Mouse (Mus musculus): ENCODE measurements around the gene Slc24a2.

Gene Slc24a2

DNA sequence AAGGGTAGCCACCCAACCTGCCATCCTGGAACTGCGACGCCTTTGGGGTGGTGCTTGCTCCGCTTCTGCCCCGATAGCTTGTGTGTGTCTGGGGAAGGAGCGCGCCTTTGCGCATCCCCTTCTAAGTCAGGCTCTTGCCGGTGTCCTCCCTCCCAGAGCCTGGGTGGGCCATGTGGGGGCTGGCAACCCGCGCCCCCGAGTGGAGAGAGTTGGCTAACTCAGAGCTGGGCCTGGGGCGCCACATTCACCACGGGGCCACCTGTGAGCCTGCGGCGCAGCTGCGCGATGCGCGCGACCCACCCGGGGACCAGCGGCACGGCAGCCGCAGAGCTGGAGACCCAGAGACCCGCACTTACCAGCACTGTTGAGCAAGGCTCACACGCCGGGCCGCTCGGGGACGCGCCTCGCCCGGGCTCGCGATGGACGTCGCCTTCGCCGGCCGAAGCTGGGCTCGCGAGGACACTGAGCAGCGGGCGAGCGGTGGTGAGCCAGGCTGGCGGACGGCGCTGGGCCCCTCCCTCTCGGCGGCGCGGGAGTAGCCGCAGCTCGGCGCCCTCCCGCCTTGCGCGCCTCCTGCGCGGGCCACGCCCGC is at the start of gene Slc24a2:
Slc24a2 (minus strand) TSS at position 518 of the 592 bp plus-strand sequence.
- no peak for DNase-seq (ENCODE audit: low spot score in 2 of 2)

DNA sequence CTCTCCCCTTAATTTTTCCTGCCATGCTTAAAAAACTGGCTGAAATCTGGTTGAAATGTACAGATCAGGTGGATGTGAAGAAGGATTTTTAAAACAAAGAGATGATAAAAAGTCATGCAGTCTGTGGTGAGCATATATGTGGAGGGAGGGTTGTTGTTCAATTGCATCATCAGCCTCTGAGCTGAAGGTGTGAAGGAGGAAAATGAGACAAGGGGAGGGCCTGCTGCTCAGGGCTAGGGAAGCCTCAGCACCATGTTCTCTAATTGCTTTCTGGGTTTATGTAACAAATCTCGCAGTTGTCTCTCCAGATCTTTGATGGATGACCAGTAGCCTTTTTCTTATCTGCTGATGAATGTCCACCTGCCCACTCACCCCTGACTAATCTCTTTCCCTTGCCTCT is 44.5 kb upstream of the Slc24a2 start:
- no peak for DNase-seq (ENCODE audit: low spot score in 2 of 2)

DNA sequence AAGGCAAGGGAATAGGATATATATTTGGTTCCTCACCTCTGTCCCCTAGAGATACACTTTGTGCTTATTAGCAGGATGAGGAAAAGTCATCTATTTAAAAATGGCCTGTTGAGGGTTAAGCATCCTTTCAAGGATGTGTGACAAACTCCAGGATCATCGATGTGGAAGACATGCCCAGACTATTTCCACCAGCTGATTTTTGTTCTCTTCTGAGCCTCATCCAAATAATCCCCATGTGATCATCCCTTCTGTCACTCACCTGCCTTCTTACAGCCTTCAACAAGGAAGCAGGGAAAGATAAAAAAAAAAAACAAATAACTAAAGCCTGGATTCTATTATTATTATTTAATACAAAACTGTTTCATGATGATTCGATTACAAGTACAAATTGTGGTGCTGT is 44.0 kb upstream of the Slc24a2 start:
- DNase-seq (ENCODE audit: low spot score in 2 of 2): no peak

DNA sequence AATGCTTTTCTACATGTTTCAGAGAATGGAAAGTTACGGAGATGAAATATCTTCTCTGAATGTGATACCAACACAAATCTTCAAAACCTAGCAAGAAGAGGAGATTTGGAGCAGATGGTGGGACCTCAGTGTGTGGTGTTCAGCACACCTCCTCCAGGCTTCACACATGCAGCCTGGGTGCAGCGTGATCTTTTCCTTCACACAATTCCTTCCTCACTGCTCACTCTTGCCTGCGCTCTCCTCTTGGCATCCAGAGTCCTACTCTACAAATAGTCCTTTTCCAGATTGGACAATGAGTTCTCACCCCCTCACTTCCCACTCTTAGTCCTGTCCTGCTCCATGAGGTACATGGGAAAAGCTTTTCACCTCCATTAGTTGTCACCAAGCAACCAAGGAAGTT is 43.2 kb upstream of the Slc24a2 start:
- DNase-seq (ENCODE audit: low spot score in 2 of 2): no peak

DNA sequence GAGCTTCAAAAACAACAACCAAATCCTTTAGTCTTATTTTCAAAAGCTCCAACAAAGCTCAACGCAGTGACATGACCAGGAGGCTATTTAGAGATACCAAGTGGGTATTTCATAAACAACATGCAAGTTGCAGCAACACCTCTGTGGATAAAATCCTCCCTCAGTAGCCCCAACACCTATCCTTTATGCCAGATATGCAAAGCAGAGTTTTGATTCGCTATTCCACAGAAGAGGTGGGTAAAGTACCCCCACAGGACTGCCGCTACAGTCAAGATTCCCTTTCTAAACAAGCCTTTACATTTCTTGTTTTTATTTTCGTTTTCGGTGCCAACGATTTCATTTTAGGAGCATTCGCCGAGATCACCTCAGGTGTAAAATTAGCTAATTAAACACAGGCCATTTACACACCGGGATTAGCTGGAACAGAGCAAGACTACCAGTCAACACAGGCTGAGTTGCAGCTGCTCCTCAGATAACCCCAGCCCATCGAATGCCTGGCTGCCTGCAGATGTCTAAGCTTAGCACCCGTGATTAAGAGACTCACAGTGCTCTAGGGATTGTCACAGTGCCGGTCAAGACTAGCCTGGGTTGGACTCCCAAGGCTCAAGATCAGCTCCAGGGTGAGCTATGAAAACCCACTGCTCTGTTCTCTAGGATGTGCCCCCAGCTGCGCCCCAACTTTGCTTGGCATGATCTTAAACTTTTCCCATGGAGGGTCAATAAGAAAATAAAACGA is 885 bp downstream of the Slc24a2 start:
- no peak for DNase-seq (ENCODE audit: low spot score in 2 of 2)

DNA sequence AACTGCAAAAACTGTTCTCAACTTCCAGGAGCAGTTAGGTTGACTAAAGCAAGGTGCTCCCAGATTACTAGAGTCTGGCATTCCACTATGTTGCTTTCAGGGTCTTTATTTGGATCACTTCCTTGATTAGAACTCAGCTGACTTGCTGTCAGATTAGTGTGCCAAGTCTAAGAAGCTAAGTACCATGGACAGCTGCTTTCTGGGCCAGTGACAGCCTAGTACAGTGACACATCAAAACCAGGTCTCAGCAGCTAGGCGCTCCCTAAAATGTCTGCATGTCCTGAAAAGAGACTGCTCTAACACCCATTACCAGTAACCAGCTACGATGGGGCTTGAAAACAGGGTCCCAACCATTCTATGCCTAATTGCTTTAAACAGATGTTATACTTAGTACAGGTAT is 8.7 kb downstream of the Slc24a2 start:
- no peak for DNase-seq (ENCODE audit: low spot score in 2 of 2)

DNA sequence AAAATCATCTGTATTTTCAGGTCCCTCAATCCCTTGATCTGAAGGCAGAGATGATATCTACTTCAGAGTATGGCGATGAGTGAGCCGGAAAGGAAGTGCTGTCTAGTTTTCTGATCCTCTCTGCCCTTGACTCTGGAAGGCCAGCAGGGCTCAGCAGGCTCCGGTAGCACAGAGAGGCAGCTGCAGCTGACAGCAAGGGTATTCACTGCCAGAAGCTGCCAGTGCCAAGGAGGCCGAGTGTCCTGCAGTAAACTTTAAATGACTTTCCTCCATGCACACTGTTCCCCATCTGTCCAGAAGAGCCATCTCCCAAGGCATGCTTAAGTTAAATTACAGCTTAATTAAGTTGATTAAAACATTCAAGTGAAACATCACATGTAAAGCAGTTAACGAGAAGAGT is 12.1 kb downstream of the Slc24a2 start:
- DNase-seq (ENCODE audit: low spot score in 2 of 2): no peak

DNA sequence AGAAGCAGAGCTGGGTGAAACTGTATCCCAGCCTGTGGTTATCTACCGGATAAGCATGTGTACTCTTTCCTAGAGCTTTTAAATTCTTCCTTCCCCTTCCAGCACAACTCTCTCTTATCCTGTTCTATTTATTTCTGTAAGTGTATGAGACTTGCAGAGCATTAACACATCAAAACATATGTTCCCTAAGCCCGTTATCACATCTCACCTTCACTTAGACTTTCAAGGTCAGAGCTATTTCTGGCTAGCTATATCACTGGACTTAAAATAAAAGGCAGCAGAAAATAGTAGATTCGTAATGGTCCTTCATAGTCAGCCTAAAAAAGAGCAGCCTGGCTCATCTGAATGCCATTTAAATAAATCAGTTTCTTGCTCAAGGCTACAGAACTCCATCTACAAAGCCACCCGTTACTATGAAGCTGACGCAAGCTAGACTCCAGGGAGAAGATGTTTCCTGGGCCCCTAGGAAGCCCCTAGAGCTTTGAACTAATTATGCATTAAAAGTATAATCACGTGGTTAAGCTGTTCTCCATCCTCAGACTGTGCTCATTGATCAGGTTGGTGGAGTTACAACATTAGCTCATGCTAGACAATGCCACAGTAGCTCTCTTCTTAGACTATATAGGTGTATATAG is 18.8 kb downstream of the Slc24a2 start:
- DNase-seq (ENCODE audit: low spot score in 2 of 2): no peak

DNA sequence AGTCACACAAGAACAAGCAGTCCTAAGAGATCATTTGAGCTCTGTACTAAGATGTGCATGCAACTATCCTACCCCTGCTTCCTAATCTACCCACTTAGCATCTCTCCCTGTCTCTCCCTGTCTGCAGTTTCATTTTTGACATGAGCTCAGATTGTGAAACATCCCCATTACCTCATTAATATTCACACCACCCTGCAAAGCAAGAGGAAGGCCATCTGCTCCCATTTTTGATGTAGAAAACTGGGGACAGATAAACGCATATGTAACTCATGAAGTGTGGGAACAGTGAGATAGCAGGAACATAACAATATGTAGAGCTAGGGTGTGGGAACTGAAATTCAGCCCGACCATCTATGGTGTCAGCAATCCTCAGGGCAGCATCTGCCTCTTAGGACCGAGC is 19.7 kb downstream of the Slc24a2 start:
- no peak for DNase-seq (ENCODE audit: low spot score in 2 of 2)

DNA sequence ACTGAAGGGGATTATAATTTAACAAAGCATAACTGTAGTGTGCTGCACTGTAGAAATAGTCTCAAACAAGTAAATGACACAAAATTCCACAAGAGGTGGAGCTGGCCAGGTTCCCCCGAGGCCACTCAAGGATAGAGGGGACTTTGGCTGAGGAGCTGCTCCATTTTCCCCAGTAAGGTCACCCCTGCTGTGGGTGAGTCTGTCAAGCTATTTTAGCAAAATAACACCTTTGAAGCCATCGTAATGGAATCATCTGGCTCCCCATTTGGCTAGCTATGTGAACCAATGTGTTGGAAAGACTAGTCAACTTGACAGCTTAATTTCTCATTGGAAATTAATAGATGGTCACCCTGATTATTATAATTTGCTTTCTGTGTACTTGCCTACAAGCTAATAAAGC is 28.2 kb downstream of the Slc24a2 start:
- DNase-seq (ENCODE audit: low spot score in 2 of 2): no peak

DNA sequence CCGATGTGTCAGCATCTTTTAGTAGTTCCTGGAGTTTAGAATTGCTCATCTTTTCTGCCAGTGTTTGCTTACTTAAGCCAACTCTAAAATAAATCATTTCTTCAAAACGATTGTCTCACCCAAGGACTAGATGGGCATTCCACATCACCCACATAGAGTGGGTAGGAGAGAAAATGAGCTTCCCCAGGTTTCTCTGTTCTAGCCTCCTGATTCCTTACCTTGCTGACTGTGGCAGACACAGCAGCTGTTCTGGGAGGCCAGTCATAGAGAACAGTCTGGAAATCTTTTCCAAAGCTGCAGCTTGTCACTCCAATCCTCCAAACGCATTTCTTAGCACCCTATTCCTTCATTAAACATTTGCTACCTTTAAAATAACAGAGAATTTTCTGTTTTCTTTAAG is 29.0 kb downstream of the Slc24a2 start:
- no peak for DNase-seq (ENCODE audit: low spot score in 2 of 2)

DNA sequence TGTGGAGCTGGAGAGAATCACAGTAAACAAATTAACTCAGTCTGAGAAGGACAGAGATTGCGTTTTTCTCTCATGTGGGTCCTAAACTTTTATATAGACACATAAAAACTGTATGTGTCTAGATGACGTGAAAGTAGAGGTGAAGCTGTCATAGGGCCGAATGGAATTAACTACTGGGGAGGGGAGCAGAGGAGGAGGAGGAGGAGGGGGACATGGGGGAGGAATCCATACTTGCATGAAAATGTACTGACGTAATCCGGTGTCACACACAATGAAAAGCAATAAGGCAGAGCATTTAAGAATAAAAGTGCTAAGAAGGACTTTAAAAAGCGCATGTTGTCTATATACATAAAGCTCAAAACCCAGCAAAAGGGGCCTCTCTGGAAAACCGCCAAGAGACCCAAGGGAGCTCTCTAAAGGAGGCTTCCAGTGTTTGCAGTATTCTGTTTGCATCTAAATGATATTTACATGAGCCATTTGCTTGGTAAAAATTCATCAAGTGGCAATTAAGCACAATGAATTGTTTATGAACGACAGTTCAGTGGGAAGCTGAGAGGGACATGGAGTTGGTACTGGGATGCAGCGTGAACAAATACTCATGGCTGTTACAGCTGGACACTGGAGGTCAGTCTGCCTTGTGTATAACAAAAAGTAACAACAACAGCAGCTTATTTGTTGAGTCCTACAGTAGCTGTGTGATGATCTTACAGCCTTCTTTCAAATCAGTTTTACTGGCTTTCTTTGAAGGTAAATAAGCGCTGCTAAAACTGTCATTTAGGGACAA is 45.9 kb downstream of the Slc24a2 start:
- no peak for DNase-seq (ENCODE audit: low spot score in 2 of 2)

DNA sequence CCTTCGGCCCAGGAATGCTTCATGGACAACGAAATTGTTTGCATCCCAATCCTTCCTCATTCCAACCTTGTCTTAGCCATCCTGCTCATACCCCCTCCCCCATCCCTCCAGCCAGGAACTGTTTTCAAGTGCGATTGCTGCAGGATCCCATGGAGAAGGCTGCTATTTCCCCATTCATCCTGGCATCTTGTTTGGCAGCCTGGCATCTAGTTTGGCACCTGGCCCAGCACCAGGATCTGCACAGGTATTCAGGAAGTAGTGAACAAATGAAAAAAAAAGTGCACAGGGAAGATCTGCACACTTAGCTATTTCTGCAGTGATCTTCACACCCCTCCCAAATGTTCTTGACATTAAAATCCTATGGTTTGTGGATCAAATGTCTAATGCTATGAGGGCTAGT is 53.2 kb downstream of the Slc24a2 start:
- no peak for DNase-seq (ENCODE audit: low spot score in 2 of 2)

DNA sequence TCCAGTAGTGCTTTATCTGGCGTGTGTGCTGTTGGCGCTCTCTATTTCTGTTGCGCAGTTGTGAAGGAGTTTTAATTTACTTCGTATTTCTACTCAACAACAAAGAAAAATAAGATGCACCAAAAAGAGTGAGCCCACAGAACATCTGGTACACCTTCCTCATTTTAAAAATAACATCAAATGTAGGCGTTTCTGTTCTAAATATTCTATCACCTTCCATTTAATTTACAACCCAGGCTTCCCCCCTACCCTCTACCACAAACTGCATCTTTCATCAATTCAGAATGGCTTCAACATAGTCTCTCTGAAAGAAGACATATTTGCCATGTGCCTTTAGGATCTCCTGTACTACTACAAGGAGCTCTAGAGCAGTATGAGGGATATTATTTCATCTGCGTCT is 66.3 kb downstream of the Slc24a2 start:
- DNase-seq (ENCODE audit: low spot score in 2 of 2): no peak

DNA sequence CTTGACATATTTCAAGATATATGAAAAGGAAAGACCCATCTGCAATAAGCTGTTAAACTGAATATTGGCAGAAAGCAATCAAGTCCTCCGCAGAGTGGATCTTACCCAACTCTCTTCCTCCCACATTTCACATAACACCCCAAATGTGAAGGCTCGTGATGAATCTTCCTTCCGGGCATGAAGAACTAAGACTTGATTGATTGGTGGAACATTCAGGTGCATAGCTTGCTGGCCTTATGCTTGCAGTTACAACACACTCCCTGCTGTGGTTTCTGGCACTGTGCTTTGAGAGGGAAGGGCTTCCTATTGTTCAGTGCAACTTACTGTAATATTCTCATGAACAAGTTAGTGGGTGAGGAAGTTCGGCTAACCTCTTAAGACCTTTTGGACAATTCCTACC is 72.2 kb downstream of the Slc24a2 start:
- no peak for DNase-seq (ENCODE audit: low spot score in 2 of 2)

DNA sequence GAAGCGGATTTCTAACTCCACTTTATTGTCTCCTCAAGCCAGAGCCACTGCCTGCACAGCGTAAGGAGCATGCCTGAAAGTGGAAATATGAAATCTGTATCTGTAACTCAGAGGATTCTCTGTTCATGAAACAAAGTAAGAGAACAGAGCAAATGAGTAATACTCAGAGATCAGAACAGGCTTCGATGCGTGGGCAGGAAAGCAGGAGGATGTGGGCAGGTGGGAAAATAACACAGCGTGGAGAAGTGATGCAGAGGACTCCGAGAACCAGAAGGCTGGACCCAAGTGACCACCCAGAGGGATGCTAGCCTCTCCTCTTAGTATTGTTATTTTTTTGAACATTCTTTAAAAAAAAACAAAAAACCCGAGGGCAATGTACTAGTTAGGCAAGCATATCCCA is 78.3 kb downstream of the Slc24a2 start:
- DNase-seq (ENCODE audit: low spot score in 2 of 2): no peak

DNA sequence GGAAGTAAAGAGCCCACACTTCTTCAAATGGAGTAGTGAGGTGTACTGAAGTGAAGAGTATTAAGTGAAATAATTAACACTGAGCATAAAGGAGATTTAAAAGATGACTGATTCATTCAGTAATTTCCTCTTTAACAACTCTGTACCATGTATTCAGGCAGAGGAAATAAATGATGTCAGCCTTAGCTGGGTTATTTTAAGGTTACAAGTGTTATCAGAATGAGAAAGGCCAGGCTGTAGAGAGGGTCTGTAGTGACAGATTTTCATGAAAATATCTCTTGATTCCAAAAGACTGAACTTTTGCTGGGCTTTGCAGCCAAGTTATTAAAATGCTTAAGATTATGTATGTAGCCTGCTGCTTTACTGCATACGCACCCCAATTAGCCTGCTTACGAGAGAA is 80.7 kb downstream of the Slc24a2 start:
- no peak for DNase-seq (ENCODE audit: low spot score in 2 of 2)

DNA sequence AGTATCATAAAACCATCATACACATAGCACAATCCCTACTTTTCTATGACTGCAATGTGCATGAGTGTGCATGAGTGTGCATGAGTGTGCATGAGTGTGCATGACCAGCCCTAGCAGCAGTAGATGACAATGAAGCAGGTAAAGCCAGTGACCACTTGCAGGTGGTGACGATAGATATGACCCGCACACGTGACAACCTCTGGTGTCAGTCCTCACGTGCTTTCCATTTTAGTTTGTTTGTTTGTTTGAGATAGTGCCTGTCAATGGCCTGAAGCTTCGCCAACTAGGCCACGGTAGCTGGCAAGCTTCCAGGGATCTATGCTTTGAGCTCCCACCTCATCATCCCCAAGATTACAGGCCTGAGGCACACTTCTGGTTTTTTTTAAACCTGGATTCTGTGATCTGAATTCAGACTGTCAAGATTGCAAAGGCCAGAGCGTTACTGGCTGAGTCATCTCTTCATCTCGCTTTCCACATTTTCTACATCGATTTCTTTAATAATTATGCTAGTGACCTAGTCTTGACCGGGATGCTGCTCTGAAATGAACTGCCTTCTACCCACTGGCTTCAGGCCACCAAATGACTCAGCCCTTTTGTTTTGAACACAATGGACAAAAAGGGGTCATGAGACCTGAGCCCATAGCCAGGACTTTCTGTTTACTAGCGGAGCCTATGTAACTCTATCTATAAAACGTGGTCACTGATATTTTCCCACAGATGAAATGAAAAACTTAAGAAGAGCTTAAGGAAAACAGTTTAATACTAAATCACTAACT is 88.5 kb downstream of the Slc24a2 start:
- no peak for DNase-seq (ENCODE audit: low spot score in 2 of 2)

DNA sequence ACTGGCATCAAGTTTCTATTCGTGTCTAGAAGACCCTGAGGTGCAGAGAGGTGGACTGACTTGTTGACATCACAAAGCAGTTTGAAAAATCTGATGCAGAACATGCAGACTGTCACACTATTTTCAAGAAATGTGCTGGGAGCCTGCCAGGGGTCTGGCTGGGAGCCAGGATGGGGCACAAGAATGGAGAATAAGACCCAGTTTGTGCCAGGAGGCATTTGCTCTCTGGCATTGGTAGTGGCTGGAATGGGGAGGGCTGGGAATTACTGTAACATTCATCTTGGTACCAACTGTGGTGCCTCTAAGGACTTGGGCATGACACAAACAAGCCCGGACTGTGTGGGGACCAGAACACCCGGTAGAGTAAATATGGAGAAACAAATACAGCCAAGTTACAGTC is 89.4 kb downstream of the Slc24a2 start:
- DNase-seq (ENCODE audit: low spot score in 2 of 2): no peak

DNA sequence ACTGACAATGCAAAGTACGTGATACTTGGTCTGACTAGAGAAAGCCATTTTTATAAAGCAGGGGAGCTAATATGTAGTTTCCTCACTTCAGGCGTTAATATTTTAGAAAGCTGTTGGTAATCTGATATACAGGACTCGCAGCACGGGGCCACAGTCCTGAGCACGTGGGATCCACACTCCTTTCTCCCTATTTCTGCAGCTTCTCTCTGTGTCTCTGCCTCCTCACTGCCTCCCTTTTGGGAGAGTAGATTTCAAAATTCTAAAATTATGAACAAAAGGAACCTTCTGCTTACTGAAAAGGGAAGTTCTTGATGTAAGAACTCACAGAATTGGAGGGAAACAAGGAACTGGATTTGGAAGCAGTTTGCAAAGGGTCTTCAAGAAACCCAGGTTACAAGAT is 97.8 kb downstream of the Slc24a2 start:
- DNase-seq (ENCODE audit: low spot score in 2 of 2): no peak

DNA sequence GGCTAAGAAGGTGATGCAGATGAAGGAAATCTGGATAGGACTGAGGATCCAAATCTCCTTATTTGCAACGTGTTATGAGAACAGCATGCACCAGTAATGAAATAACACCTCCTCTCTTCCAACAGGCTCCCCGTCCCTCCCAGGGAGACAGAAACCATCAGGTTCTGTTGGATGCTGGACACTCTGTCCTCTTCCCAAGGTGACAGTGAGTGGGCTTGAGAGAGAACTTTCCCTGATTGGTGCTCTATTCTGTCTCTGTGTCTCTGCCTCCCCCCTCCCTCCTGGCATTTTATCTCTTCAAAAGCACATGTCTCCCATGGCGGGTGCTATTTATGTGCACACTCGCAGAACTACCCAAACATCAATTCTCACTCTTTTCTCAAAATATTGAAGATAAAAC is 103.5 kb downstream of the Slc24a2 start:
- DNase-seq (ENCODE audit: low spot score in 2 of 2): no peak

DNA sequence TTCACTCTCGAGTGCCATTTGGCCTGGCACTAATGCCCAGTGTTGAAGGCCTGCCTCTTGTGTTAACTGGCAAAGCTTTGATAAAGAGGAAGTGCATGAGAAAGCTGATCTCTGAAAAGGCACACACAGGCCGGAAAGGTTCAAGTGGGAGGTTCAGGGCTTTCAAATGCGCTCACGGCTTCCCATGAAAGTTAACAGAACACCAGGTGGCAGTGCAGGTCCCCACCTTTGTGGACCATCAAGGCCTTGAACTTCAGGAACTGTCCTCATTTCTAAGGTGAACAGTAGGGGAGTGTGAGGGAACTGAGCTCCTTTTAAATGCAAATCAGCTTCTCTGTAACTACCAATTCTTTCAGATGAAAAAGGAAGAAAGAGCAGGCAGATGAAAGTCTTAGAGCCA is 110.5 kb downstream of the Slc24a2 start:
- DNase-seq (ENCODE audit: low spot score in 2 of 2): no peak

Measured in natural killer cell, adult 2 months (primary cell).